Mouse (Mus musculus) left cerebral cortex, adult 8-10 months (tissue): ENCODE data around the gene Sptbn2. TPM values are rescaled to one million over a fixed set of nuclear protein-coding genes. Genes with fewer than 3 reads are reported as not detected.

Source experiments
- DNase-seq, 2 experiments: peaks; one replicate each; pipeline ENCODE4 v3.0.0; 2022; ENCODE audit warnings: low spot score in 2 of 2
- total RNA-seq, 4 experiments: library from RNA; stranded (reverse); gene quantifications; 2 replicates each; pipeline ENCODE4 v1.2.4; 2022

Gene Sptbn2
- total RNA-seq = 100 to 1,000 TPM; 453 to 534 (median 492) TPM

- peak; percentile 74 to 89 for DNase-seq
These were observed at the start of gene Sptbn2 for GRCm38 (mm10) chr19:4711098-4711600. TSS of gene Sptbn2 (plus strand) at chr19:4711167.

- DNase-seq = no peak
These were observed 44.2 kb upstream of the Sptbn2 start for GRCm38 (mm10) chr19:4666815-4667214.

DNA sequence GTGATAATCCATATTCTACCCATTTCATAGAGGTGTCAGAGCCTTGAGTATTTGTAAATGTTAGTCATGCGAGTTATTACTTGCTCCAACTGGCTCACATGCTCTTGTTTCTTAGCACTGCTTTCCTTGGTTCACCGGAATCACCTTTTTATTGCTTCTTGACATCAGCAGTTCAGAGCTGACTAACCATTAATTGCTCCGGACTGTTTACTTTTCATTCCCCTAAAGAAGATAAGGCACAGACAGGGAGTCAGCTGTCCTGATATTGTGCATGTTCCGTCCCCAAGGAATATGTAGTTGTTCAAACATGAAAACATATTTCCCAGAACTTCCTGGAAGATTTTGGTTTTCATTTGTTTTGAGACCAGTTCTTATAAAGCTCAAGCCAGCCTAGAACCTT lies 40.2 kb upstream of the Sptbn2 start:
- DNase-seq = no peak

- DNase-seq = no peak
These were observed 38.6 kb upstream of the Sptbn2 start for GRCm38 (mm10) chr19:4672401-4672800.

DNA sequence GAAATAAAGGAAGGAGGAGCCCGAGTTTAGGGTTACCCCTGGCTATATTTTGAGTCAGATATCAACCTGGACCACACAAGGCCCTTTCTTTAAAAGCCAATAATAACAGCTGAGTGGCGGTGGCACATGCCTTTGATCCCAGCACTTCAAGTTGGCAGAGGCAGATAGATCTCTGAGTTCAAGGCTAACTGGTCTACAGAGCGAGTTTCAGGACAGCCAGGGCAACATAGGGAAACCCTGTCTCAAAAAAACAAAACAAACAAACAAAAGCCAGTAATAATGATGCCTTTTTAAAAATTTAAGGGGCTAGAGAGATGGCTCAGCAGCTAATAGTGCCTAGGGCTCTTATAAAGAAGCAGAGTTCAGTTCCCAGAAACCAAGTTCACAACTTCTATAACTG lies 16.6 kb upstream of the Sptbn2 start:
- no peak for DNase-seq

- DNase-seq = no peak
These were observed 13.8 kb upstream of the Sptbn2 start for GRCm38 (mm10) chr19:4697121-4697520.

DNA sequence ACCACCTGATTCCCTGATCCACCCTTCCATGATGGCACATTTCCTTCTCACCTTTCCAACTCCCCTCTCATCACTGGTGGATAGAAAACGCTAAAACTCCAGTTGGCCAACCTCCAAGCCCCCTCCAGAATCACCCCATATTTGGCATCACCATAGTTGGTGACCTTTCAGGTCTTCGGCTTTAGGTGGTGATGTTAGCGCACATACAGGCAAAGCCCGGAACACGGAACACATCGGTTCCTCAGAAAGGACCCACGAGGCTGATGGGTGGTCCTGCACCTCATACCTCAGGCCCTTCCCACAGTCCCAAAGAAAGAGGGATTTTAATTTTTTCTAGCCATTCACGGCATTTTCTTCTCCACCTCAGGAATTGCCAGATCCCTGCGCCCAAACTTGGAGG lies 13.2 kb upstream of the Sptbn2 start:
- no peak for DNase-seq

- DNase-seq = peak; percentile 81 to 82
These were observed 12.7 kb upstream of the Sptbn2 start, which contains the start of gene Gm960 for GRCm38 (mm10) chr19:4698205-4698677. TSS of gene Gm960 (minus strand) at chr19:4698668.

DNA sequence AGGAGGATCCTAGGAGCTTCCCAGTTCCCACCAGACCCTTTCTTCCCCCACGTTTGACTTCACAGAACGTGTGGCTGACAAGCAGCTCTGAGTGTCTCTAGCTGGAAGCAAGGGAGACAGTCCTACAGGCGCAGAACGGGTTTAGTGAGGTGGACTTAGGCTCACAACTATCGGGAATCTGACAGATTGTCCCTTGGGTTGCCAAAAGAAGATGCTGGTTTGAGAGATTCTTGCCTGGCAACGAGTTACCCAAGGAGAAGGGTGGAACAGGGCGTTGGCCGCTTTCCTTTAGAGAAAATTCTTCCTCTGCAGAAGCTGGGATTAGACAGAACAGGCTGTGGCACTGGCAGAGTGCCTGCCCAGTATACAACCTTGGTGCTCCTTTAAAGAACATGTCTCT lies 12.1 kb upstream of the Sptbn2 start:
- peak in 1 of 2 experiments; percentile 66 for DNase-seq

DNA sequence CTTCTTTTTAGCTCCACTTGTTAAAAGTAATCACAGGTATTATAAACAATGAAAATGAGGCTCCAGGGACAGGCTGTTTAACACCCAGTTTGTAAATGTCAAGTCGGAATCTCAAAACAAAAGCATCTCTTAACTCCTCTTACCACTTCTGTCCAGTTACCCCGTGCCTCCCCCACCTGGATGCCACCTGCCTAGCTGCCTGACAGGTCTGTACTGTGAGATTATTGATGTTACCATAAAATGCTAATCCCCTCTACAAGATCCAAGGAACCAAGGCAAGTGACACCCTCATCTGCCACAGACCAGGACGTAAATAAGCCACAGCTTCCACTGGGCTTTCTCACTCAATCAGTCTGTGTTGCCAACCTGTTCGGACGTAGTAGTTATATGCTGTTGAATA lies 11.1 kb upstream of the Sptbn2 start:
- no peak for DNase-seq

DNA sequence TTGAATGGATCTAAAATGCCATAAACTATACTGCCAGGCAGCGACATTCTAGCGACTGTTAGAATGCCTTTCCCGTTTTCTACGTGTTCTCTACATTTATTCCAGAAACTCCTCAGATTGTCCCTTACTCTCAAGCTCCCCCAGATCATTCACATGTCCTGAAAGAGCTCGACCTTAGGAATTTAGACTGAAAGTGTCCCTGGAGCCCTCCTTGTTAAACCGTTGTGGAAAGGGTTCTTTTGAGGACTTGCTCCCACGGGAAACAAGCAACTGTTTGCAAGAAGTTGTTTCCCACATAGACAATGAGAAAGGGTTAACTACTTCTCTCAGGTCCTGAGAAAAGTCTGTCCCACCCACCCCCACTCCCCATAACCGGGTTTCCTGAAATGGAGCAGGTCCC lies 10.3 kb upstream of the Sptbn2 start:
- no peak for DNase-seq

- no peak for DNase-seq
These were observed 9.7 kb upstream of the Sptbn2 start for GRCm38 (mm10) chr19:4701221-4701620.

DNA sequence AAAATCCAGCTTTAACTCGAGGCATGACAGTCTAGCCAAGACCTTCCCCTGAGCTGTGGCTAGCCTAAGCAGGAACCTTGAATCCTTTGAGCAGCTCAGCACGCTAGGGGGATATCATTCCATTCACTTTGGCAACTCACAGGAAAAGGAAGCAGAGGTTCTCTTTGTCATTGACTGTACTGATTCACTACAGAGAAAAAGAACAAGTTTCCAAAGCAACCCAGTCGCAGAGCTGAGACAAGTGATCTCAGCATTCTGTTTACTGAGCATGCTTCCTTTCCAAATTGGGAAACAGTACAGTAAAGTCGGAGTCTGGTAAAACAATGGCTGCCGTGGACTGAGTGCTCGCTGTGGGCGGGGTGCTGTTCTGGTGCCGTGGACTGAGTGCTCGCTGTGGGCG lies 2.2 kb upstream of the Sptbn2 start:
- peak in 1 of 2 experiments; percentile 9 for DNase-seq

DNA sequence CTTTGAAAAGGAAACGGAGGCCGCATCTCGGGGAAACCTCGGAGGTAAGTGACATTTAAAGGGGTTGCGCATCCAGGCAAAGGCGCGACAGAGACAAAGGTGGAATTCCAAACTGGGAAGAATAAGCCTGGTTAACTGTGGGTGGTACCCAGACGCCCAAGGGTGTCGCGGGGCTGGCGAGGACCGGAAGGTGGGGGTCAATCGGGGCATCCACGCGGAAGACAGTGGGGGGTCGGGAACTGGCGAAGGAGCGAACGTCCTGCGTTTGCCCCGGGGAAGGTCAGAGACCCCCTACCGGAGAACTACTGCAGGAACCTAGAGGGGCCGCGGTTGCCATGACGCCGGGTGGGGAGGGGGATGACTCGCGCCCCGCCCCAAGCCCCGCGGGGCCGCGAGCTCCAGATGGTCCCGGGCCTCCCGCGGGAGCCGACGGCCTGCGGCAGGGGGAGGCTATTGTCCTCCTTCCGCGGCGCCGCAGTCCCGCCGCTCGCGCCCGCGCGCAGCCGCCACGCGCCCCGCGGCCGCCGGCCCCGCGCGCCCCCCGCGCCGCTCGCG lies 711 bp downstream of the Sptbn2 start:
- DNase-seq = no peak

- no peak for DNase-seq
These were observed 1.3 kb downstream of the Sptbn2 start for GRCm38 (mm10) chr19:4712156-4712780.

GRCm38 (mm10) chr19:4712781-4713526 lies 2.0 kb downstream of the Sptbn2 start:
- DNase-seq = no peak

- no peak for DNase-seq
These were observed 2.9 kb downstream of the Sptbn2 start for GRCm38 (mm10) chr19:4713886-4714285.

DNA sequence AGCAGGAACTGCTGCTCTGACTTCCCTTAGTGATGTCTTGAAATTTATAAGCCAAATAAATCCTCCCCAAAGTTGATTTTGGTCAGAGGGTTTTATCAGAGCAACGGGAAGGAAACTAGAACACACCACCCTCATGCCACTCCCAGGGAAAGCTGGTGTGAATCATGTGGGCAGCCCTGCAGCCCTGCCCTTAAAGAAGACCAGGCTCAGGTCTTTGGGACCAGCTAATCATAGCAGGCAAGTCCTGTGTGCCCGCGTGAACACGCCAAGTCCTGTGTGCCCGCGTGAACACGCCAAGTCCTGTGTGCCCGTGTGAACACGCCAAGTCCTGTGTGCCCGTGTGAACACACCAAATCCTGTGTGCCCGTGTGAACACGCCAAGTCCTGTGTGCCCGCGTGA lies 5.8 kb downstream of the Sptbn2 start:
- no peak for DNase-seq

DNA sequence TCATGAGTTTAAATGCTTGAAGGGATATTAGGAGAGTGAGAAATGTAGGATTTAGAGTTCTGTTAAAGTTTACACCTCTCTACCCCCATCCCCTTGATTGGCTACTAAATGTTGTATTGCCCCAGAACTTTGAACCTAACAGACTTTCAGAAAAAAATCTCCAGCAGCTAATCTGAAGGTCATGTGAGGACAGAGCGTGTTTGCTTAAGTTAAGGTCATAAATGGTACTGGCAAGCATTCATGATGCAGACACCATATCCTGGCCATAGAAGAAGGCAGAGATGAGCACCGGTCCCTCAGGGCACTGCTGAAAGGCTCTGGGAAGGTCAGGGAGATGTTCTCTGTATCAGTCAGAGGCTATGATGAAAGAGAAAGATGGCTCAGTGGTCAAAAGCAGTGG lies 6.3 kb downstream of the Sptbn2 start:
- DNase-seq = no peak

DNA sequence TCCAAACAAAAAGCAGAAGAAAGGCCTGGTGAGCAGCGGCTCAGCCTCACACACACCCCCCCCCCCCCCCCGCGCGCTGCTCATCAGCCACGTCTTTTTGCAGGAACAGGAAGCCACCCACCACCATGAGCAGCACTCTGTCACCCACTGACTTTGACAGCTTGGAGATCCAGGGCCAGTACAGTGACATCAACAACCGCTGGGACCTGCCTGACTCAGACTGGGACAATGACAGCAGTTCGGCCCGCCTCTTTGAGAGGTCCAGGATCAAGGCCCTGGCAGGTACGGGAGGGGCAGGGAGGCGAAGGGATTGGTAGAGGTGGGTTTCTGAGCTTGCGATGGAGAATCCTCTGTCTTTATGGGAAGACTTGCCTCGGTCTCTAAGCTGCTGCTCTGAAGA lies 7.7 kb downstream of the Sptbn2 start:
- no peak for DNase-seq

- DNase-seq = no peak
These were observed 8.4 kb downstream of the Sptbn2 start for GRCm38 (mm10) chr19:4719351-4719764.

- no peak for DNase-seq
These were observed 9.1 kb downstream of the Sptbn2 start for GRCm38 (mm10) chr19:4720112-4720511.
